Mouse (Mus musculus): Measurements from ENCODE around the gene Ptpn3. TPM values are rescaled to one million over a fixed set of nuclear protein-coding genes. Genes with fewer than 3 reads are reported as not detected.

Gene Ptpn3
- total and polyA plus RNA-seq, 3 experiments = 0.08 to 0.14 (median 0.09) TPM

DNA sequence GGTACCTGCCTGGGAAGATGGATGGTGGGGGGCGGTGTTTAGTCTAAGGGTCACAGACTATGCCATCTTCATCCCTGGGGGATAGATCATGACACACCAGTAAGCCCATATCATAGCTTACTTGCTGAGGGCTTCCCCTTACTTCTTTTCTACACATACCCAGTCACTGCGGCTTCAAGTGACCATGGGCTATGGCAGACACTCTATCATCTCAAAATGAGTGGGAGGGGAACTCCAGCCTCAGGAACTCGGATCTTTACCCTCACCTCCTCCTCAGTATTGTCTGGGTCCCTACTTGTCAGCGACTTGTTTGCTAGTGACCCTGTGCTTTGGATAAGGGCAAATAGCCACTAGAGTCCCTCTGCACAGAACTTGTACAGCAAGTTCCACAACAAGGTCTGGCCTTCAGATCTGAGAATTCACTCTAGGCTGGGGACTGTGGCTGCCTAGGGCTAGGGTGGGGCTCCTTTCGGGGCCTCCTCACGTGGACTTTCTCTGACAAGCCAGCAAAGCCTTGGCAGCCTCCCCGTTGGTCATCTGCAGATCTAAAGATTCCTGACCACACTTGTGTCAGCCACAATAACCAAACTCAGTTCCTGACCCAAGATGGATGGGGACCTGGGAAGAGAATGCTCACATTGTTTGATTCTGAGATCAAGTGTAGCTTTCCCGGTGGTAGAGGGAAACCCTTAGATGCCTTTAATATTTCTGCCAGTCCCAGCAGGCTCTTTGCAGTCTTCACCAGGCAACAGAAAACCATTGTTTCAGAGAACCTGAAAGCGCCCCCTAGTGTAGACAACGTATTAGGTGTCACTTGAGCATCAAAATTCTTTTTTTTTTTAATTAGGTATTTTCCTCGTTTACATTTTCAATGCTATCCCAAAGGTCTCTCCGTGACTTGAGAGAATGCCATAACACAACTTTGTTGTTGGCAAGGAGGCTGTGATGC is 134.4 kb downstream of the Ptpn3 start:
- no peaks in the 10 kb centered on the region for H3K27me3 ChIP-seq (replicated peaks)
- TF ChIP-seq SMC3 (IDR thresholded peaks at IDR 0.05; ENCODE audit: low read depth, low read length) (peak; percentile 63), MEF2A (IDR thresholded peaks at IDR 0.05; ENCODE audit: borderline replicate concordance, low read depth, low read length) (peak; percentile 24; the same call in 1 of the 2 replicates), TCF12 (IDR thresholded peaks at IDR 0.05; ENCODE audit: low read depth, low read length) (peak; percentile 37; the same call in 1 of the 2 replicates), TBP (conservative IDR thresholded peaks at IDR 0.05; ENCODE audit: low read depth, low read length) (no peak), JUN (IDR thresholded peaks at IDR 0.05; ENCODE audit: insufficient read depth, low read depth, low read length) (no peak; the same call in 1 of the 2 replicates), ZMIZ1 (IDR thresholded peaks at IDR 0.05; ENCODE audit: low read depth, low read length) (no peak), RCOR1 (conservative IDR thresholded peaks at IDR 0.05; ENCODE audit: low read depth, low read length) (0 out of 2 replicates have a peak, but pooled peaks have one; percentile 37), MYC (IDR thresholded peaks at IDR 0.05; ENCODE audit: low read depth, low read length) (no peak), POLR2AphosphoS2 (IDR thresholded peaks at IDR 0.05; ENCODE audit: low read depth, low read length) (no peak), USF1 (IDR thresholded peaks at IDR 0.05; ENCODE audit: low read depth, low read length) (no peak), USF2 (conservative IDR thresholded peaks at IDR 0.05; ENCODE audit: low read depth, low read length) (no peak), NELFE (IDR thresholded peaks at IDR 0.05; ENCODE audit: low read depth, low read length) (no peak), MAZ (IDR thresholded peaks at IDR 0.05; ENCODE audit: low read depth, low read length) (no peak; the same call in 1 of the 2 replicates), BHLHE40 (IDR thresholded peaks at IDR 0.05; ENCODE audit: low read depth, low read length) (peak; percentile 62), JUND (conservative IDR thresholded peaks at IDR 0.05; ENCODE audit: low read depth, low read length) (no peak), ZNF384 (IDR thresholded peaks at IDR 0.05; ENCODE audit: low read depth, low read length) (peak; percentile 86), ELF1 (IDR thresholded peaks at IDR 0.05; ENCODE audit: low read depth, low read length) (no peak), RAD21 (IDR thresholded peaks at IDR 0.05; ENCODE audit: low read depth, low read length) (peak; percentile 51), MXI1 (IDR thresholded peaks at IDR 0.05; ENCODE audit: low read depth, low read length) (peak; percentile 12; the same call in 1 of the 2 replicates), PAX5 (IDR thresholded peaks at IDR 0.05; ENCODE audit: low read length) (no peak), SIN3A (IDR thresholded peaks at IDR 0.05; ENCODE audit: low read length) (0 out of 2 replicates have a peak, but pooled peaks have one; percentile 21), CHD1 (IDR thresholded peaks at IDR 0.05; ENCODE audit: low read depth, low read length) (no peak), MAFK (IDR thresholded peaks at IDR 0.05; ENCODE audit: insufficient replicate concordance, low read length) (no peak), ZKSCAN1 (IDR thresholded peaks at IDR 0.05; ENCODE audit: borderline replicate concordance, low read depth, low read length) (no peak), ZC3H11A (IDR thresholded peaks at IDR 0.05; ENCODE audit: low read depth, low read length) (no peak), KAT2A (IDR thresholded peaks at IDR 0.05; ENCODE audit: insufficient replicate concordance, low read length) (no peak), NRF1 (IDR thresholded peaks at IDR 0.05; ENCODE audit: low read depth, low read length) (no peak), HCFC1 (IDR thresholded peaks at IDR 0.05; ENCODE audit: low read depth, low read length) (no peak), CTCF (conservative IDR thresholded peaks at IDR 0.05 in 1 of 2, IDR thresholded peaks at IDR 0.05 in 1 of 2; ENCODE audit: low read depth in 2 of 2, low read length in 2 of 2) (peak; percentile 60 to 79), MAX (IDR thresholded peaks at IDR 0.05; ENCODE audit: low read length) (0 out of 2 replicates have a peak, but pooled peaks have one; percentile 10), IRF4 (IDR thresholded peaks at IDR 0.05; ENCODE audit: low read depth, low read length) (peak; percentile 87), EP300 (IDR thresholded peaks at IDR 0.05; ENCODE audit: low read length) (peak; percentile 44; the same call in 1 of the 2 replicates), GABPA (IDR thresholded peaks at IDR 0.05; ENCODE audit: insufficient replicate concordance, low read depth, low read length) (no peak), E2F4 (IDR thresholded peaks at IDR 0.05; ENCODE audit: insufficient replicate concordance, low read depth, low read length) (no peak)
- DNase-seq (ENCODE audit: extremely low read depth) = peak; percentile 63
- peak overlapping the region; percentile 79 for H3K27ac ChIP-seq (ENCODE audit: insufficient read depth, low read depth)
- no peaks in the 10 kb centered on the region for H3K79me2 ChIP-seq (replicated peaks; ENCODE audit: control insufficient read depth, extremely low read depth, insufficient read depth, poor library complexity, severe bottlenecking)
- peaks cover 22 to 39% of the 10 kb centered on the region in 2 experiments for H3K4me1 ChIP-seq (ENCODE audit: control insufficient read depth in 1 of 2, insufficient read depth in 2 of 2)
- H3K9me3 ChIP-seq (replicated peaks; ENCODE audit: low read length) = no peaks in the 10 kb centered on the region
- dilution Hi-C loops (cut with MboI; ENCODE audit: extremely low pct_ligation_motif_present, extremely low pct_unique_long_range_greater_than_20kb, low sequenced_read_pairs) = no loop called here
- no peak overlapping the region for H3K9ac ChIP-seq (ENCODE audit: insufficient read depth, low read depth)
- peak overlapping the region; percentile 47; the same call in 1 of the 2 replicates for H3K4me2 ChIP-seq (ENCODE audit: insufficient read depth, low read depth, poor library complexity, severe bottlenecking)
- in situ Hi-C loops (cut with MboI; ENCODE audit: low pct_ligation_motif_present, low pct_unique_long_range_greater_than_20kb, low sequenced_read_pairs) = loop anchor here (10.0 kb wide), 1 partner anchor 102 kb away; no protein-coding TSS in a partner anchor
- H3K36me3 ChIP-seq (replicated peaks in 1 of 2; ENCODE audit: control insufficient read depth in 1 of 2, insufficient read depth in 1 of 2, low read length in 1 of 2) = no peaks in the 10 kb centered on the region
- no peak overlapping the region for H3K4me3 ChIP-seq (replicated peaks in 1 of 3; ENCODE audit: low read depth in 2 of 3, low read length in 2 of 3, poor library complexity in 1 of 3)
